9 mouse cellular contexts compared by ENCODE assay signal in genomic region chr11:80479425-80479824, GRCm38 (mm10). TPM values are rescaled to one million over a fixed set of nuclear protein-coding genes. Genes with fewer than 3 reads are reported as not detected.
DNase-seq lines count a peak whose midpoint lies in the region; ATAC-seq lines count a peak whose summit lies in the region.
"Had no signal": no experiment of that assay in that cellular context is flagged by ENCODE, and none has a peak within 500 bp of the region (broad histone marks: within the 10 kb centered on the region; RNA-seq: fewer than 3 reads in every experiment).

No protein-coding gene starts in this region.

- H3K9ac ChIP-seq in intestine, embryonic 15.5 days = no peak overlapping the region
- H3K9ac ChIP-seq in intestine, embryonic 16.5 days (ENCODE audit: low read depth, low read length) = no peak overlapping the region
- H3K9ac ChIP-seq in forebrain, embryonic 12.5 days = peak overlapping the region; percentile 96
- no peak overlapping the region for H3K9ac ChIP-seq in limb, embryonic 15.5 days

- 74% methylated on average over 5 of the region's 5 CpGs for WGBS in intestine, embryonic 15.5 days
- 66% methylated on average over 5 of the region's 5 CpGs for WGBS in intestine, embryonic 16.5 days
- 45% methylated on average over 5 of the region's 5 CpGs for WGBS in forebrain, embryonic 12.5 days
- 51% methylated on average over 5 of the region's 5 CpGs for whole genome bisulfite sequencing in limb, embryonic 15.5 days

- H3K36me3 ChIP-seq in intestine, embryonic 15.5 days = no peaks in the 10 kb centered on the region
- H3K36me3 ChIP-seq in intestine, embryonic 16.5 days (ENCODE audit: control insufficient read depth, insufficient read depth, low read length) = no peaks in the 10 kb centered on the region; the same call in 1 of the 2 replicates
- H3K36me3 ChIP-seq in forebrain, embryonic 12.5 days (replicated peaks) = peaks cover 13% of the 10 kb centered on the region; the same call in 1 of the 2 replicates
- H3K36me3 ChIP-seq in limb, embryonic 15.5 days = peaks cover 6% of the 10 kb centered on the region; the same call in 1 of the 2 replicates

- ATAC-seq in intestine, embryonic 15.5 days = no peak
- no peak for ATAC-seq in intestine, embryonic 16.5 days
- no peak for ATAC-seq in forebrain, embryonic 12.5 days (ENCODE audit: low FRiP score)
- ATAC-seq in limb, embryonic 15.5 days (ENCODE audit: insufficient number of reproducible peaks, low FRiP score, low TSS enrichment, low read depth) = no peak
- ATAC-seq in inflammation-experienced regulatory T-cells, adult 6 months = no peak

- DNase-seq in Muller cell, postnatal 12 days (ENCODE audit: inconsistent ontology term) = peak; percentile 36
- DNase-seq in c-Kit-positive CD71-positive TER-119-positive erythroid progenitor cells, embryonic 14.5 days (ENCODE audit: low spot score) = no peak
- DNase-seq in heart, adult 9 months (ENCODE audit: low spot score in 2 of 2) = no peak

- peaks cover 11% of the 10 kb centered on the region for H3K4me1 ChIP-seq in intestine, embryonic 15.5 days (replicated peaks)
- peaks cover 11% of the 10 kb centered on the region for H3K4me1 ChIP-seq in intestine, embryonic 16.5 days (ENCODE audit: control insufficient read depth, insufficient read depth, low read length)
- peaks cover 71% of the 10 kb centered on the region for H3K4me1 ChIP-seq in forebrain, embryonic 12.5 days
- peaks cover 41% of the 10 kb centered on the region for H3K4me1 ChIP-seq in limb, embryonic 15.5 days

- no peak overlapping the region for H3K4me3 ChIP-seq in intestine, embryonic 15.5 days (replicated peaks)
- no peak overlapping the region for H3K4me3 ChIP-seq in intestine, embryonic 16.5 days (ENCODE audit: low read length)
- peak overlapping the region; percentile 85 for H3K4me3 ChIP-seq in forebrain, embryonic 12.5 days (replicated peaks)
- H3K4me3 ChIP-seq in limb, embryonic 15.5 days = peak overlapping the region; percentile 79
- H3K4me3 ChIP-seq: heart, embryonic 13.5 days had no signal

- H3K27me3 ChIP-seq in intestine, embryonic 15.5 days (replicated peaks) = 0 out of 2 replicates have a peak, but pooled peaks cover 2% of the 10 kb centered on the region
- H3K27me3 ChIP-seq in intestine, embryonic 16.5 days (replicated peaks; ENCODE audit: control insufficient read depth, insufficient read depth, low read length) = 0 out of 2 replicates have a peak, but pooled peaks cover 3% of the 10 kb centered on the region
- H3K27me3 ChIP-seq in forebrain, embryonic 12.5 days = peaks cover 38% of the 10 kb centered on the region
- no peaks in the 10 kb centered on the region; the same call in 1 of the 2 replicates for H3K27me3 ChIP-seq in limb, embryonic 15.5 days

- H3K9me3 ChIP-seq in intestine, embryonic 15.5 days = no peaks in the 10 kb centered on the region
- H3K9me3 ChIP-seq in intestine, embryonic 16.5 days (ENCODE audit: control insufficient read depth, low read length) = no peaks in the 10 kb centered on the region
- no peaks in the 10 kb centered on the region for H3K9me3 ChIP-seq in forebrain, embryonic 12.5 days
- no peaks in the 10 kb centered on the region for H3K9me3 ChIP-seq in limb, embryonic 15.5 days
- H3K9me3 ChIP-seq: heart, embryonic 13.5 days had no signal

- peak overlapping the region; percentile 100; the same call in 1 of the 2 replicates for H3K4me2 ChIP-seq in intestine, embryonic 15.5 days (replicated peaks)
- H3K4me2 ChIP-seq in intestine, embryonic 16.5 days (ENCODE audit: low read depth, low read length) = no peak overlapping the region
- H3K4me2 ChIP-seq in forebrain, embryonic 12.5 days = peak overlapping the region; percentile 84
- peak overlapping the region; percentile 98 for H3K4me2 ChIP-seq in limb, embryonic 15.5 days

- H3K27ac ChIP-seq in intestine, embryonic 15.5 days = no peak overlapping the region
- H3K27ac ChIP-seq in intestine, embryonic 16.5 days (ENCODE audit: low read length) = no peak overlapping the region
- peak overlapping the region; percentile 78 for H3K27ac ChIP-seq in forebrain, embryonic 12.5 days
- no peak overlapping the region for H3K27ac ChIP-seq in limb, embryonic 15.5 days
- H3K27ac ChIP-seq: heart, embryonic 13.5 days had no signal

RNA-seq across cellular contexts. Expression of gene Cdk5r1, which starts 2.6 kb away (rescaled TPM):
- 1.4 and 1.8 TPM in 2 replicates for polyA plus RNA-seq in intestine, embryonic 15.5 days (2015; fragmentation: Nextera tagmentation; extraction: Ambion mirVana)
- 0.87 and 0.88 TPM in 2 replicates for polyA plus RNA-seq in intestine, embryonic 16.5 days (2015; fragmentation: Nextera tagmentation; extraction: Ambion mirVana)
- 54.0 and 63.9 TPM in 2 replicates for polyA plus RNA-seq in forebrain, embryonic 12.5 days (2016; fragmentation: Nextera tagmentation; extraction: Ambion mirVana)
- polyA plus RNA-seq in limb, embryonic 15.5 days (2015; fragmentation: Nextera tagmentation; extraction: Ambion mirVana) = 2.3 and 3.2 TPM in 2 replicates
- polyA plus RNA-seq in inflammation-experienced regulatory T-cells, adult 6 months (2017; shearing (Covaris generic)) = 1 to 10 TPM in 2 of 3 experiments, under 1 TPM in 1; 0.78 to 1.3 (median 1.3) TPM

RNA-seq across cellular contexts. Expression of gene Psmd11, which starts 51.0 kb away (rescaled TPM):
- polyA plus RNA-seq in intestine, embryonic 15.5 days (2015; fragmentation: Nextera tagmentation; extraction: Ambion mirVana) = 269 and 297 TPM in 2 replicates
- 259 and 281 TPM in 2 replicates for polyA plus RNA-seq in intestine, embryonic 16.5 days (2015; fragmentation: Nextera tagmentation; extraction: Ambion mirVana)
- 378 and 397 TPM in 2 replicates for polyA plus RNA-seq in forebrain, embryonic 12.5 days (2016; fragmentation: Nextera tagmentation; extraction: Ambion mirVana)
- 292 and 301 TPM in 2 replicates for polyA plus RNA-seq in limb, embryonic 15.5 days (2015; fragmentation: Nextera tagmentation; extraction: Ambion mirVana)
- polyA plus RNA-seq in inflammation-experienced regulatory T-cells, adult 6 months (2017; shearing (Covaris generic)) = 100 to 1,000 TPM; 287 to 345 (median 294) TPM

Comparison
In these comparisons a context has a peak if more than half of its experiments do, and no peak if none do; other contexts are left out.
1. H3K4me3 ChIP-seq: peak in forebrain, embryonic 12.5 days (single experiment) and limb, embryonic 15.5 days (single experiment); none in intestine, embryonic 15.5 days (single experiment) and intestine, embryonic 16.5 days (single experiment).
2. RNA of gene Cdk5r1, which starts 2.6 kb away (polyA plus RNA-seq): 54.0 to 63.9 TPM in forebrain, embryonic 12.5 days; 2.3 to 3.2 TPM in limb, embryonic 15.5 days, 1.4 to 1.8 TPM in intestine, embryonic 15.5 days, 0.78 to 1.3 TPM in inflammation-experienced regulatory T-cells, adult 6 months and 0.87 to 0.88 TPM in intestine, embryonic 16.5 days; every median in the first group is over 10 times any median in the second.